Mouse (Mus musculus): ENCODE measurements around the gene Rnase13. TPM values are rescaled to one million over a fixed set of nuclear protein-coding genes. Genes with fewer than 3 reads are reported as not detected.
"Not testable (repeated sequence)": the region's sequence is repeated elsewhere in the genome, so short reads cannot be mapped to it uniquely, and the experiment has no call there.

Rnase13 gene
- polyA plus RNA-seq, 1 experiment from 2014 or later = not detected

DNA sequence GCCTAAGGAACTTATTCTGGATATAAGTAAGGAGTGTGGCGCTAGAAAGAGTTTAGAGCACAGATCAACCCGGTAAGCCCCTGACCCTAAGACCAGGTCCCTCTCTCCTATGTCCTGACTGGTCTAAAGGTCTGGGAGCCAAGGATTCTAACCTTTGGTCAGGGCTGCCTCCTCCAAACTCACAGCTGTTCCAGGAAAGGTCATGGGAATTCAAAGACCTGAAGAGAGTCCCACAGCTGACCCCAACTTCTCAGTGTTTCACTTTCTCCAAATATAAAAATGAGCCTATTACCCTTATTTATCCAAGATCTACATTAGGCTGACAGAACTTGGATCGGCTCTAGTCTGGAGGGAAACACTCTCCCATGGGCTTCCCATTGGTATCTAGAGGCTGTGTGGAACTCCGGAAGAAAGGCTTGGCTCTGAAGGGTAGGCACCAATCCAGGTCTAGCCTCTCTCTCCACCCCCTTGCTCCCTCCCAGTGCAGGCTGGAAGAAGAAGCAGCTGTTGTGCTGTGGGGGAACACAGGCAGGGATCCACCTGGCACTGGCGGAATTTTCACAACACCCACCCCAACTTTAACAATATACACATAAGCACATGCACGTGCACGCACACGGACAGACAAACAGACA, 6.9 kb upstream of the Rnase13 start:
- H3K9ac ChIP-seq = peak overlapping the region; percentile 24; the same call in 1 of the 2 replicates
- H3K36me3 ChIP-seq = no peaks in the 10 kb centered on the region
- peaks cover 15% of the 10 kb centered on the region for H3K4me1 ChIP-seq
- no peak overlapping the region for H3K4me3 ChIP-seq
- no peak for ATAC-seq (ENCODE audit: extremely low read depth, insufficient number of reproducible peaks, low FRiP score, low TSS enrichment)
- H3K9me3 ChIP-seq = no peaks in the 10 kb centered on the region
- 67% methylated on average over 8 of the region's 8 CpGs for WGBS
- H3K27me3 ChIP-seq (replicated peaks) = no peaks in the 10 kb centered on the region
- peak overlapping the region; percentile 30; the same call in 1 of the 2 replicates for H3K27ac ChIP-seq (replicated peaks)
- peak overlapping the region; percentile 28; the same call in 1 of the 2 replicates for H3K4me2 ChIP-seq

- H3K4me2 ChIP-seq; H3K9me3 ChIP-seq; ATAC-seq (ENCODE audit: extremely low read depth, insufficient number of reproducible peaks, low FRiP score, low TSS enrichment); H3K4me3 ChIP-seq; H3K36me3 ChIP-seq; H3K27ac ChIP-seq (replicated peaks); H3K27me3 ChIP-seq (replicated peaks); H3K9ac ChIP-seq: not testable (repeated sequence)
- 87% methylated on average over 11 of the region's 11 CpGs for WGBS
- peaks cover 39% of the 10 kb centered on the region for H3K4me1 ChIP-seq
Observed at GRCm38 (mm10) chr14:51926930-51927329, 4.4 kb upstream of the Rnase13 start.

GRCm38 (mm10) chr14:51923492-51923891, 919 bp upstream of the Rnase13 start:
- Histone ChIP-seq H3K27ac (replicated peaks) (no peak overlapping the region), H3K4me2 (no peak overlapping the region), H3K4me3 (no peak overlapping the region), H3K9me3 (no peaks in the 10 kb centered on the region), H3K4me1 (peaks cover 33% of the 10 kb centered on the region), H3K9ac (no peak overlapping the region), H3K36me3 (no peaks in the 10 kb centered on the region), H3K27me3 (replicated peaks) (no peaks in the 10 kb centered on the region)
- 51% methylated on average over 4 of the region's 4 CpGs for WGBS
- ATAC-seq (ENCODE audit: extremely low read depth, insufficient number of reproducible peaks, low FRiP score, low TSS enrichment) = no peak

DNA sequence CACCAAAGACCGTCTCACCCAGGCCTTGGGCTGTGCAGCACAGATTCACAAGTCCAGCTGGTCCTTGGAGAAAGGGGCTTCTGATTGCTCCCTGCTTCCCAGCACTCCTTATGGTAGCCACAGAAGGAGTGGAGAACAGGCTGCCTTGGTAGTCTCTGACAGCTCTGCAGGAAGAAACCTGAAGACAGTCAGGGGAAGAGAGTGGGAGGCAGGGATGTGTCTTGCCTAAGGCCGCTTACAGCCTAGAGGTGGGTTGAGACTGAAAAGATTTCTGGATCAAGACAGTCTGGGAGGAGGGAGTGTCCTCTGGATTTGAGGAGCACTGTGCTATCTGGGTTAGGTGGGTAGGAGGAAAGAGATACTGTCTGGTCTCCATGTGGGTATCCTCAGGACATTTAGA, 337 bp upstream of the Rnase13 start:
- Histone ChIP-seq H3K36me3 (no peaks in the 10 kb centered on the region), H3K27me3 (replicated peaks) (no peaks in the 10 kb centered on the region), H3K4me3 (no peak overlapping the region), H3K9me3 (no peaks in the 10 kb centered on the region), H3K9ac (no peak overlapping the region), H3K4me2 (no peak overlapping the region), H3K4me1 (peaks cover 33% of the 10 kb centered on the region), H3K27ac (replicated peaks) (0 out of 2 replicates have a peak overlapping the region, but pooled peaks have one; percentile 33)
- 70% methylated on average over 2 of the region's 2 CpGs for WGBS
- no peak for ATAC-seq (ENCODE audit: extremely low read depth, insufficient number of reproducible peaks, low FRiP score, low TSS enrichment)

DNA sequence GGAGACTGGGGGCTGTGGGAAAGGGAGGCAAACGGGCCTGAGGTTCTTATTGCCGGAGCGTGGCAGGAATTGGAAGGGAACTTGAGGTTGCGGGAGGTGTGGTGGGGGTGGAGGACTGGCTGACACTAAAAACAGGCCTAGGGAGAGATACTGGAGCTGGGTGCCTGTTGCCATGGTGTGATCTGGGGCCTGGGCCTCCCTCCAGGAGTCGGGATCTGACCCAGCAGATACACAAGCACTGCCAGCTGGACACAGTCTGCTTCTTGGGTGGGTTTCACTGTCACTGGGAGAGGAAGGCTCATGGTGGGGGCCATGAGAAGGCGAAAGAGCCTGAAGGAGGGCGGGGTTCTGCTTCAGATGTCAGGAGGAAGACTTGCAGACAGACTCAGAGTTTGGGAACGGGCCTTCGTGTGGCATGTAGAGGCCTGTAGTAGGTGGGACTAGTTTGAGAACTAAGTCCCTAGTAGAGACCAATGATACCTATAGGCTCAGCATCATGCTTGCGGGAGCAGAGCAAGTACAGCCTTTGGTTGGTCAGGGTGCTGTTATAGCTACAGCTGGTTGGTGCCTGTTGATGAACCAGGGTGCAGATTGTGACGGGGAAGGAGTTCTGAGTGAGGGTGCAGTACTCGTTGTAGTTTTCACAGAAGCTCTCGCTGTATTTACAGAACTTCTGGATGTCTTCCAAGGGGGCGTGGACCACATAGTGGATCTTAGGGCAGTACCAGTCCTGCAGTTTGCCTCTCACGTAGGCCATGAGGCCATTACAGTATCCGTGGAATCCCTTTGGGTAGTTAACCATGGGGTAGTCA, 608 bp downstream of the Rnase13 start:
- Histone ChIP-seq H3K36me3 (no peaks in the 10 kb centered on the region), H3K4me3 (no peak overlapping the region), H3K4me2 (no peak overlapping the region), H3K27ac (replicated peaks) (peak overlapping the region; percentile 33), H3K4me1 (peaks cover 33% of the 10 kb centered on the region), H3K27me3 (replicated peaks) (no peaks in the 10 kb centered on the region), H3K9ac (peak overlapping the region; percentile 45), H3K9me3 (no peaks in the 10 kb centered on the region)
- ATAC-seq (ENCODE audit: extremely low read depth, insufficient number of reproducible peaks, low FRiP score, low TSS enrichment) = no peak
- WGBS = 60% methylated on average over 16 of the region's 16 CpGs

GRCm38 (mm10) chr14:51918966-51919365, 3.6 kb downstream of the Rnase13 start:
- Histone ChIP-seq H3K9me3 (no peaks in the 10 kb centered on the region), H3K27me3 (replicated peaks) (no peaks in the 10 kb centered on the region), H3K9ac (no peak overlapping the region), H3K4me3 (no peak overlapping the region), H3K36me3 (no peaks in the 10 kb centered on the region), H3K27ac (replicated peaks) (no peak overlapping the region), H3K4me2 (no peak overlapping the region), H3K4me1 (peaks cover 44% of the 10 kb centered on the region)
- no peak for ATAC-seq (ENCODE audit: extremely low read depth, insufficient number of reproducible peaks, low FRiP score, low TSS enrichment)
- 71% methylated on average over 4 of the region's 4 CpGs for WGBS

GRCm38 (mm10) chr14:51918125-51918524, 4.4 kb downstream of the Rnase13 start, which contains the start of gene Tppp2:
TSS of gene Tppp2 (plus strand) at chr14:51918425.
- no peak for ATAC-seq (ENCODE audit: extremely low read depth, insufficient number of reproducible peaks, low FRiP score, low TSS enrichment)
- no peak within 1 kb of the TSS for H3K4me3 ChIP-seq
- 86% methylated on average over 4 of the region's 4 CpGs for WGBS
- H3K27ac ChIP-seq (replicated peaks) = no peak within 1 kb of the TSS
- no peaks in the 10 kb centered on the region for H3K27me3 ChIP-seq (replicated peaks)
- H3K9me3 ChIP-seq = no peaks in the 10 kb centered on the region
- H3K36me3 ChIP-seq = no peaks in the 10 kb centered on the region
- no peak within 1 kb of the TSS for H3K4me2 ChIP-seq
- H3K4me1 ChIP-seq = peaks cover 37% of the 10 kb centered on the region
- H3K9ac ChIP-seq = no peak within 1 kb of the TSS

DNA sequence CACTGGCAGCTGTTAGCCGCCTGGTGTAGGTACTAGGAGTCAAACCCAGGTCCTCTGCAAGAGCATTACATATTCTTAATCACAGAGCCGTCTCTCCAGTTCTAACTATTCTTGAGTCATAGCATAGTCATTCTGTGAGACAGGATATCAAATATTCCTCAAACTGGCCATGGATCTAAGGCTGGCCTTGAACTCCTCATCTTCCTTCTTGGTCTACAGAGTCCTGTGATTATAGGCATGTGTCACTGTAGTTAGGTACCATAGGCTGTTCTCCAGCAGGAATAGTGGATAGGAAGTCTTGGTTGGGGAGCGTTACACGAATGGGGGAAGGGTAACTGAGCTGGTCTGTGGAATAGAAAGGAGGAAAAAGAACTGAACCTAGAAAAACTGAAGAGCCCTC, 6.0 kb downstream of the Rnase13 start:
- Histone ChIP-seq H3K36me3 (peaks cover under 1% of the 10 kb centered on the region; the same call in 1 of the 2 replicates), H3K4me2 (no peak overlapping the region), H3K9ac (no peak overlapping the region), H3K4me3 (no peak overlapping the region), H3K27ac (replicated peaks) (0 out of 2 replicates have a peak overlapping the region, but pooled peaks have one; percentile 95), H3K27me3 (replicated peaks) (no peaks in the 10 kb centered on the region), H3K4me1 (peaks cover 28% of the 10 kb centered on the region), H3K9me3 (no peaks in the 10 kb centered on the region)
- WGBS = 83% methylated on average over 4 of the region's 4 CpGs
- no peak for ATAC-seq (ENCODE audit: extremely low read depth, insufficient number of reproducible peaks, low FRiP score, low TSS enrichment)

- Histone ChIP-seq H3K27me3 (replicated peaks) (no peaks in the 10 kb centered on the region), H3K4me3 (no peak overlapping the region), H3K4me1 (peaks cover 29% of the 10 kb centered on the region), H3K9ac (peak overlapping the region; percentile 8; the same call in 1 of the 2 replicates), H3K4me2 (peak overlapping the region; percentile 99), H3K27ac (replicated peaks) (peak overlapping the region; percentile 95), H3K36me3 (peaks cover 16% of the 10 kb centered on the region), H3K9me3 (no peaks in the 10 kb centered on the region)
- ATAC-seq (ENCODE audit: extremely low read depth, insufficient number of reproducible peaks, low FRiP score, low TSS enrichment) = no peak
- 2% methylated on average over 3 of the region's 3 CpGs for WGBS
Observed at GRCm38 (mm10) chr14:51915030-51915429, 7.5 kb downstream of the Rnase13 start.

DNA sequence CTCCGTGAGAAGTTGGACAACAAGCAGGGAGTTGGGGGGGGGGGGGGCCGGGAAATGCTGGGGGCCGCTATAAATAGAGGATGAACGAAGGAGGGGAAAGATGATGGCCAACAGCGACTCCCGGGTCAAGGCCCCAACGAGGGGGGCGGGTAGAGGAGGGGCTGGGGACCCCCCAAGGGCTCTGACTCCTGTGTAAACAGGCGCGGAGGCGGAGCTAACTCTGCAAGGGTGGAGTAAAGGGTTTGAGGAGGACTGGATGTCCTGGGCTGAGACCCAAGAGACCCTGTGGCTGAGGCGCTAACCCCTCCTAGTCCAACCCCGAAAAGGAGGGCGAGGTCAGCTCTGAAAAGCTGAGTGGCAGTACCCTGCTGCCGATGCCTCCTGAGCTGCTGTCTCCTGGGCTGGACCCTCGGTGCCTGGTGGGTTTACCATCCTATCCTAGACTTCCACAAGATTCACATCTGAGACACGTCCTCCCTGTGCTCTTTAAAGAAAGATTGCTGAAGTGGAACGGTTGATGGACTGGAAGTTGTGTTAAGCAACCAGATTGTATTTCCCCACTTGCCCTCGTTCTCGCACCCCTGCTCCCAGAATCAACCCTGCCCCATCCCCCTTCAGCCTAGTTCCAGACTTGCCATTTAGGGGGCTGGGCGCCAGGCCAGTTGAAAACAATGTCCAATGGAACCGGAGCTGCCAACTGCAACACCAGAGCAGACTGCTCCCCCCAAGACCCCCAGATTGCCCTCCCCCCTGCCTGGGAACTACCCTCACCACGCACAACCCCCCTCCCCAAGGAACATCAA, 8.4 kb downstream of the Rnase13 start, which contains the start of gene Ndrg2:
Gene Ndrg2, minus strand, starts transcription at position 199 of the 803 bp plus-strand sequence.
- Histone ChIP-seq H3K9me3 (no peaks in the 10 kb centered on the region), H3K4me2 (peak within 1 kb of the TSS; percentile 99), H3K4me3 (peak within 1 kb of the TSS; percentile 71), H3K9ac (peak within 1 kb of the TSS; percentile 91), H3K4me1 (peaks cover 29% of the 10 kb centered on the region), H3K36me3 (peaks cover 25% of the 10 kb centered on the region), H3K27me3 (replicated peaks) (no peaks in the 10 kb centered on the region), H3K27ac (replicated peaks) (peak within 1 kb of the TSS; percentile 95)
- ATAC-seq (ENCODE audit: extremely low read depth, insufficient number of reproducible peaks, low FRiP score, low TSS enrichment) = peak; percentile 43; the same call in 1 of the 2 replicates
- WGBS = 4% methylated on average over 20 of the region's 23 CpGs

Data from heart, embryonic 13.5 days (tissue).